Mouse (Mus musculus) midbrain, embryonic 14.5 days (tissue): ENCODE data around the gene Fam243. TPM values are rescaled to one million over a fixed set of nuclear protein-coding genes. Genes with fewer than 3 reads are reported as not detected.
A peak's percentile ranks its signal among the peaks of the same experiment; 100 is the strongest.

Source experiments
- ATAC-seq: fragments of 200-750 bp; cut with Nextera tagmentation; 2 replicates; pipeline ENCODE4 v1.8.0; 2017; ENCODE audit warnings: moderate number of reproducible peaks, moderate library complexity; ENCODE audit not compliant: low FRiP score, low TSS enrichment
- DNase-seq: peaks from one replicate; pipeline ENCODE4 v3.0.0-alpha.2; 2015
- H3K27ac ChIP-seq: fragments of 300-500 bp; sonication (generic); replicated peaks from 2 replicates; pipeline ENCODE4 v1.5.1; 2014; ENCODE audit warnings: mild to moderate bottlenecking, low read depth, low read length, moderate library complexity
- H3K27me3 ChIP-seq: fragments of 300-500 bp; sonication (generic); 2 replicates; pipeline ENCODE4 v1.6.1; 2014; ENCODE audit warnings: low read length, control low read depth, mixed read lengths; ENCODE audit not compliant: control insufficient read depth, insufficient read depth
- H3K36me3 ChIP-seq: fragments of 300-500 bp; sonication (generic); 2 replicates; pipeline ENCODE4 v1.6.1; 2014; ENCODE audit warnings: low read length, control low read depth; ENCODE audit not compliant: control insufficient read depth, insufficient read depth
- H3K4me1 ChIP-seq: fragments of 300-500 bp; sonication (generic); 2 replicates; pipeline ENCODE4 v1.6.1; 2014; ENCODE audit warnings: mild to moderate bottlenecking, antibody characterized with exemption, low read length, control low read depth; ENCODE audit not compliant: control insufficient read depth, insufficient read depth
- H3K4me2 ChIP-seq: fragments of 300-500 bp; sonication (generic); 2 replicates; pipeline ENCODE4 v1.6.1; 2014; ENCODE audit warnings: mild to moderate bottlenecking, low read length, moderate library complexity
- H3K4me3 ChIP-seq: fragments of 300-500 bp; sonication (generic); replicated peaks from 2 replicates; pipeline ENCODE4 v1.5.1; 2014; ENCODE audit warnings: low read depth, low read length
- H3K9ac ChIP-seq: fragments of 300-500 bp; sonication (generic); replicated peaks from 2 replicates; pipeline ENCODE4 v1.6.1; 2014; ENCODE audit warnings: mild to moderate bottlenecking, low read length, moderate library complexity
- H3K9me3 ChIP-seq: fragments of 300-500 bp; sonication (generic); 2 replicates; pipeline ENCODE4 v1.6.1; 2016; ENCODE audit warnings: low read length, control low read depth, mixed read lengths; ENCODE audit not compliant: control insufficient read depth
- WGBS: fragments of 180-500 bp; shearing (Covaris S2); extraction: QIAGEN DNeasy Blood & Tissue Kit; methylation state at CpG from one replicate; pipeline ENCODE4 v1.1.7; 2014; 5-methylcytosine and 5-hydroxymethylcytosine counted together
- polyA plus RNA-seq: library from polyadenylated mRNA; unstranded; fragments of >200 nt; fragmentation: Nextera tagmentation; extraction: Ambion mirVana; gene quantifications from 2 replicates; pipeline ENCODE4 v1.2.1, GENCODE M21; 2014

Fam243 gene
- polyA plus RNA-seq, 1 experiment from 2014 or later = not detected

GRCm38 (mm10) chr16:92295328-92295727 lies 25.9 kb downstream of the Fam243 start:
- Histone ChIP-seq H3K9me3 (no peaks in the 10 kb centered on the region), H3K9ac (no peak overlapping the region), H3K27me3 (no peaks in the 10 kb centered on the region), H3K36me3 (no peaks in the 10 kb centered on the region), H3K4me3 (no peak overlapping the region), H3K4me1 (peaks cover 3% of the 10 kb centered on the region), H3K4me2 (no peak overlapping the region), H3K27ac (no peak overlapping the region)
- no peak for ATAC-seq
- WGBS = 78% methylated on average over 2 of the region's 2 CpGs
- DNase-seq = no peak

GRCm38 (mm10) chr16:92294267-92294970 lies 26.8 kb downstream of the Fam243 start:
- H3K4me3 ChIP-seq = no peak overlapping the region
- DNase-seq = no peak
- H3K36me3 ChIP-seq = no peaks in the 10 kb centered on the region
- H3K4me1 ChIP-seq = no peaks in the 10 kb centered on the region
- ATAC-seq = no peak
- 28% methylated on average over 12 of the region's 12 CpGs for WGBS
- no peaks in the 10 kb centered on the region for H3K9me3 ChIP-seq
- no peak overlapping the region for H3K27ac ChIP-seq
- no peaks in the 10 kb centered on the region for H3K27me3 ChIP-seq
- H3K9ac ChIP-seq = 0 out of 2 replicates have a peak overlapping the region, but pooled peaks have one; percentile 17
- no peak overlapping the region for H3K4me2 ChIP-seq

GRCm38 (mm10) chr16:92292101-92292500 lies 29.1 kb downstream of the Fam243 start, which contains the start of gene Kcne2:
Kcne2 (plus strand) TSS chr16:92292389.
- DNase-seq (no peak), ATAC-seq (no peak)
- Histone ChIP-seq H3K9ac (no peak within 1 kb of the TSS), H3K36me3 (no peaks in the 10 kb centered on the region), H3K9me3 (no peaks in the 10 kb centered on the region), H3K4me3 (no peak within 1 kb of the TSS), H3K27me3 (no peaks in the 10 kb centered on the region), H3K27ac (no peak within 1 kb of the TSS), H3K4me2 (no peak within 1 kb of the TSS), H3K4me1 (no peaks in the 10 kb centered on the region)
- 74% methylated on average over 10 of the region's 10 CpGs for WGBS

- DNase-seq (no peak), ATAC-seq (no peak)
- no peaks in the 10 kb centered on the region for H3K36me3 ChIP-seq
- no peaks in the 10 kb centered on the region for H3K9me3 ChIP-seq
- H3K9ac ChIP-seq = no peak overlapping the region
- no peaks in the 10 kb centered on the region for H3K27me3 ChIP-seq
- H3K27ac ChIP-seq = no peak overlapping the region
- H3K4me3 ChIP-seq = no peak overlapping the region
- H3K4me2 ChIP-seq = no peak overlapping the region
- H3K4me1 ChIP-seq = no peaks in the 10 kb centered on the region
Measured at GRCm38 (mm10) chr16:92290045-92290444, 31.2 kb downstream of the Fam243 start.

- WGBS = 87% methylated on average over 9 of the region's 9 CpGs
- no peaks in the 10 kb centered on the region for H3K36me3 ChIP-seq
- DNase-seq (peak; percentile 71), ATAC-seq (no peak)
- H3K27me3 ChIP-seq = no peaks in the 10 kb centered on the region
- H3K4me1 ChIP-seq = no peaks in the 10 kb centered on the region
- no peak overlapping the region for H3K9ac ChIP-seq
- no peaks in the 10 kb centered on the region for H3K9me3 ChIP-seq
- no peak overlapping the region for H3K27ac ChIP-seq
- H3K4me3 ChIP-seq = no peak overlapping the region
- H3K4me2 ChIP-seq = no peak overlapping the region
Measured at GRCm38 (mm10) chr16:92288778-92289177, 32.5 kb downstream of the Fam243 start.

DNA sequence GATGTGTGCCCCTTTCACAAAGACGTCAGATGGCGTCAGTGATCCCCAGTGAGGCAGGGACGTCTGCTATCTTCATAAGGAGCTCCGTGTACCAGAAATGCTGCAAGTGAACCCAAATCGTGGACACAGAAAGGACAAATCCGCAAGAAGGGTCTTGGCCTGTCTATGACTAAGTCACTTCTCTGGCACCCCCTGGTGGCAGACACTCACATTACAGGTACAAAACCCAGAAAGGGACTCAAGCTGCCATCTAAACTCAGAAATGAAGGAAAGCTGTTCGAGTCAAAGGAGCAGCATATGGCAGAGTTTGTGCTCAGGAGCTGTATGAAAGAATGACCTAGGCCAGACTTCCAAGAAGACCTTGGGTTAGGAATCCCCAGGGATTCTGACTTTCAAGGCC lies 34.6 kb downstream of the Fam243 start:
- ATAC-seq (no peak), DNase-seq (peak; percentile 94)
- Histone ChIP-seq H3K27ac (no peak overlapping the region), H3K9me3 (no peaks in the 10 kb centered on the region), H3K4me2 (no peak overlapping the region), H3K4me1 (no peaks in the 10 kb centered on the region), H3K27me3 (no peaks in the 10 kb centered on the region), H3K9ac (no peak overlapping the region), H3K36me3 (no peaks in the 10 kb centered on the region), H3K4me3 (no peak overlapping the region)
- WGBS = 10% methylated on average over 7 of the region's 7 CpGs

- H3K9ac ChIP-seq = no peak overlapping the region
- no peak overlapping the region for H3K4me3 ChIP-seq
- no peak for ATAC-seq
- WGBS = 75% methylated on average over 10 of the region's 10 CpGs
- H3K4me1 ChIP-seq = no peaks in the 10 kb centered on the region
- H3K9me3 ChIP-seq = no peaks in the 10 kb centered on the region
- H3K27me3 ChIP-seq = no peaks in the 10 kb centered on the region
- H3K27ac ChIP-seq = no peak overlapping the region
- H3K36me3 ChIP-seq = no peaks in the 10 kb centered on the region
- H3K4me2 ChIP-seq = no peak overlapping the region
- DNase-seq = no peak
Measured at GRCm38 (mm10) chr16:92285068-92285467, 36.2 kb downstream of the Fam243 start.

GRCm38 (mm10) chr16:92282671-92283070 lies 38.6 kb downstream of the Fam243 start:
- Histone ChIP-seq H3K4me2 (no peak overlapping the region), H3K9me3 (no peaks in the 10 kb centered on the region), H3K27ac (no peak overlapping the region), H3K4me3 (no peak overlapping the region), H3K27me3 (no peaks in the 10 kb centered on the region), H3K9ac (no peak overlapping the region), H3K4me1 (no peaks in the 10 kb centered on the region), H3K36me3 (no peaks in the 10 kb centered on the region)
- WGBS = 74% methylated on average over 5 of the region's 5 CpGs
- ATAC-seq = no peak
- DNase-seq = no peak

- ATAC-seq (no peak), DNase-seq (no peak)
- 86% methylated on average over 4 of the region's 4 CpGs for WGBS
- no peaks in the 10 kb centered on the region for H3K4me1 ChIP-seq
- H3K27ac ChIP-seq = no peak overlapping the region
- no peak overlapping the region for H3K9ac ChIP-seq
- no peaks in the 10 kb centered on the region for H3K9me3 ChIP-seq
- H3K27me3 ChIP-seq = no peaks in the 10 kb centered on the region
- H3K4me3 ChIP-seq = no peak overlapping the region
- no peaks in the 10 kb centered on the region for H3K36me3 ChIP-seq
- H3K4me2 ChIP-seq = no peak overlapping the region
Measured at GRCm38 (mm10) chr16:92275526-92275925, 45.7 kb downstream of the Fam243 start.
